Mouse (Mus musculus) cortical plate, adult 2 months (tissue): ENCODE measurements around the gene Cytip. TPM values are rescaled to one million over a fixed set of nuclear protein-coding genes. Genes with fewer than 3 reads are reported as not detected.

Experiments
- H3K27ac ChIP-seq: fragments of 200-500 bp; 2 replicates; pipeline ENCODE4 v1.5.1; 2012; ENCODE audit warnings: low read length, control low read depth, inconsistent platforms; ENCODE audit not compliant: insufficient read depth
- H3K4me1 ChIP-seq: fragments of 200-500 bp; 2 replicates; pipeline ENCODE4 v1.6.1; 2011; ENCODE audit warnings: low read length; ENCODE audit not compliant: control insufficient read depth, insufficient read depth
- H3K4me3 ChIP-seq: fragments of 200-500 bp; 2 replicates; pipeline ENCODE4 v1.5.1; 2011; ENCODE audit warnings: mild to moderate bottlenecking, low read length, control low read depth; ENCODE audit not compliant: insufficient read depth
- CTCF ChIP-seq: fragments of 200-500 bp; IDR thresholded peaks from 2 replicates; pipeline ENCODE4 v1.5.1; 2011; ENCODE audit warnings: mild to moderate bottlenecking, control low read depth, low read length; ENCODE audit not compliant: insufficient read depth; ENCODE audit errors: extremely low read depth
- POLR2A ChIP-seq: fragments of 200-500 bp; IDR thresholded peaks from 2 replicates; pipeline ENCODE4 v1.6.1; 2011; ENCODE audit warnings: mild to moderate bottlenecking, low read length, control low read depth; ENCODE audit not compliant: insufficient read depth; ENCODE audit errors: extremely low read depth
- polyA plus RNA-seq: library from polyadenylated mRNA; depleted of rRNA; stranded (reverse); fragments of >200 nt; gene quantifications from 2 replicates; pipeline ENCODE4 v1.2.3, GENCODE M21; 2012

Gene Cytip
- polyA plus RNA-seq, 1 experiment, result 0.08 TPM

DNA sequence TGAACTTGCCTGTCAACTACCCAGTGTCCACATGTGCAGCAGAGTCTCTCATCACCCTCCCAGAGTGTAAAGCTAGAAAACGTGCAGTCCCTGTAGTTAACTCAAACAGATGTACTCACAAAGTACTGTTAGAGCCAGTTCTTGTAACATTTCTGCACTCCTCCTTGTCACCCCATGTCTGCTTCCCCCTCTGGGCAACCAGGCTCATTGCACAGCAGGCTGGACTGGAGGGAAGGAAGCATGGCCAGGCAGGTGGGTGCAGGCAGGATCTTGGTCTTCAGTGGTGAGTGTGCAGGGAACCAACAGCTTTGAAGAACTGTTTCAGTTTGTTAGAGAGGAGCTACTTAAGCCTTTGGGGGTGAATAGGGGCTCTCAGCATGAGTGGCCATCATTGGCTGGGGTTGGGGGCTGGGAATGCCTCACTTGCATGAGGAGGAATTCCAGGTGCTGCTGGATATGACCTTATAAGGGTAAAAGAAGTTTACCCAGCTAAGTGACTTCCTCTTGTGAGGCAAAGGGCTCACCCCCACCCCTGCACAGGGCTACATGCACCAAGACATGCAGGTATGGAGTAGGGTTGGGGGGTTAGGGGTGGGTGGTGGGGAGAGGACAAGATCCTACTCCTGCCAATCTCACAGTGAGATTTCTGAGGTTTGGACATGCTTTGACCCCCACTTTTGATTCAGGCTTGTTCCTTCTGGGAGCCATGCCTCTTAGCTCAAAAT lies 31.7 kb downstream of the Cytip start:
- Histone ChIP-seq H3K4me3 (no peak overlapping the region), H3K4me1 (no peaks in the 10 kb centered on the region), H3K27ac (no peak overlapping the region)
- TF ChIP-seq POLR2A (no peak), CTCF (no peak)

DNA sequence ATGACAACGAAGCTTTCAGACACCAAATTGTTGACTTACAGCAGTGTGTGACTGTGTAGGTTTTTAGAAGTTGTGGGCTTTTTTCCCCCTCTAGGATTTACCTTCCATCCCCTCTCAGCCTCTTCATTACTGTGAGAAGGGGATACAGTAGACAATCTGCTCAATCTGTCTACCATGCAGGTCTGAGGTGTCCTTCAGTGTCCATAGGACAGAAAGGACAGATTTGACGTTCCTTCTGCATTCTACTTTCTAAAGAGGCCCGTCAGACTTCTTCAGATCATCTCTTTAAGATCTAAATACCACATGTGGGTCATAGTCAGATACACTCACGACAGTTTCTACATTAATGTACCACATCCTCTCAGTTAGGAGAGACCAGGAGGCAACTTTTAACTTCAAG lies 33.5 kb downstream of the Cytip start:
- Histone ChIP-seq H3K4me3 (no peak overlapping the region), H3K4me1 (no peaks in the 10 kb centered on the region), H3K27ac (no peak overlapping the region)
- TF ChIP-seq CTCF (no peak), POLR2A (no peak)

DNA sequence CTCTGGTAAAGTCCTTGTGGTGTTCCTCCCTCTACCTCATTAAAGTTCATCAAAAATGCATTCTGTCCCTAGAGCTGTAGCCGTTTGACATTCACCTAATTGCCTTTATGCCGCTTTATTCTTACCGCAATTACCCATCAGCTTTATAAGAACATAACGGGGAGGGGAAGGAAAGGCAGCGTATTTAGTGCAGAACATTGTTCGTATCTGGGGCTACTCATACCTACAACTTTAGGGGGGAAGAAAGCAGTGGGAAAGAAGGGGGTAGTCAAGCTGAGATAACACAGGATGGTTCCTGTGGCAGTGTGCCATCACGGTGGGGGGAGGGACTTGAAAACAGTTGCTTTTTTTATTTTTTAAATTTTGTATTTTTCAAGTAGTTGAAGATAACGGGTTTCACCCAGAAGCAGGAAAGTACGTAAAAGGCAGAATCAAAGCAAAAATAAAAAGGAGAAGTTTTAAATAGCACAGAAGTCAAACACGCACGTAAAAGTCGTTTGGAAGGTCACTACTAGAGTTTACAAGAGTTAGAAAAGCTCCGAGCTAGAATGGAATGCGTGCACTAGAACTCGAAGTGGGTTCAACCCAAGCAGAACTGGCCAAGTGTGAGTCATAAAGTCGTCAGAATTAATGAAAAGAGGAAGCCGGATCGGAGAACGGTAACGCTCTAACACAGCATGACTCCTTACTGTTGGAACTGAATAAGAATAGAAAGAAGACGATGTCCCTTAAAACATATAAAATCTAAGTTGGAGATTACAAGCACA lies 34.6 kb downstream of the Cytip start:
- Histone ChIP-seq H3K4me1 (no peaks in the 10 kb centered on the region), H3K4me3 (no peak overlapping the region), H3K27ac (no peak overlapping the region)
- TF ChIP-seq CTCF (no peak), POLR2A (no peak)

DNA sequence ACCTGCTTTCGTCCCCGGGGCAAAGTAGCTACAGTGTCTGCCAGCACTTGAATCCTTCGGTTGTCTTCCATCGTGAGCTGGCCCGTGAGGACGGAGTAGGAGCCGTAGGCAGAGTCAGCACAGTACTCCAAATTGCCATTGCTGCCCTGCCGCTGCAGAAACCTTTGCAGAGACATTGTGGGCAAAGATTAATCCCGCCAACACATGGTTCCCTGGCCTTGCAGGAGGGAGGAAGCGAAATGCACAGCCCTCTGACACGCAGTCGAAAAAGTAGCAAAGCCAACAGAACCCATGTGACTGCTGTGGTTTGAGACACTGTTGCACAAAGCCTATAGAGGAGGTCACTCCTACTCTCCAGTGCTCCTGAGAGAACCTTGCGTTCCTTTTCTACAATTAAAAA lies 35.5 kb downstream of the Cytip start:
- H3K27ac ChIP-seq, result no peak overlapping the region
- H3K4me3 ChIP-seq, result no peak overlapping the region
- TF ChIP-seq POLR2A (no peak), CTCF (no peak)
- no peaks in the 10 kb centered on the region for H3K4me1 ChIP-seq

DNA sequence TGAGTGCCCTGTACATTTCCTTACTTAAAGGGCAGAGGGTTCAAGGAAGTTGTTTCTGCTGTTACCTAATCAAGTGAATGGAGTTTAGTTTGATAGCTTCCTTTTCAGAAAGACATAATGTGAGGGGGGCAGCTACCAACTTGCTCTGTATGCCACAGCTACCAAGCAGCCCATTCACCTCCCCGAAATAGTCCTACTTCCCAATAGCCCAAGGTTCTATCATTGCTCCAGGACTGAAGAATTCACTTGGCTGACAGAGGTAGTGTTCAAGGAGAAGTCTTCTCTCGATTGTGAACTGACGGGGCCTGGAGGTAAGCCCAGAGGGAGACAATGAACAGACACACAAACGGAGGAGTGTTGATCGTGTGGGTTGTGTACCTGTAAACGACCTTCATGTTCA lies 36.2 kb downstream of the Cytip start:
- Histone ChIP-seq H3K27ac (no peak overlapping the region), H3K4me1 (no peaks in the 10 kb centered on the region), H3K4me3 (no peak overlapping the region)
- TF ChIP-seq CTCF (no peak), POLR2A (no peak)

DNA sequence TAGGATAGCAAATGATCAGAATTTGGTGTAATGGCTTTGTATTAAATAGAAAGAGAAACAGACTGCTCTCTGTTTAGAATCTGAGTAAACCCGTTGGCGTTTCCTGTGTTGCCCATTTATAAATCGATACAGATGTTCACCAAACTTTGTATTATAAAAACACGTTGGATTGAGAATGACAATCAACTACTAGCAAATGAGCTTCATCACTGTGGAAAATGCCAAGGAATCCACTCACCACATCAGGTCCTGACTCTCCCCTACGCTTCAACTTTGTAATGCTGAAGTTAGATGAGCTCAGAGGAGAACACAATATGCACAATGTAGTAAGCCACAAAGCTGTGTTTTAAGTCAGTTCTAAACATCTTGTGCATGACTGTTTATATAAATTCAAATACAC lies 36.8 kb downstream of the Cytip start:
- no peak overlapping the region for H3K4me3 ChIP-seq
- H3K27ac ChIP-seq, result no peak overlapping the region
- H3K4me1 ChIP-seq, result no peaks in the 10 kb centered on the region
- no peak for TF ChIP-seq CTCF
- TF ChIP-seq POLR2A, result no peak

DNA sequence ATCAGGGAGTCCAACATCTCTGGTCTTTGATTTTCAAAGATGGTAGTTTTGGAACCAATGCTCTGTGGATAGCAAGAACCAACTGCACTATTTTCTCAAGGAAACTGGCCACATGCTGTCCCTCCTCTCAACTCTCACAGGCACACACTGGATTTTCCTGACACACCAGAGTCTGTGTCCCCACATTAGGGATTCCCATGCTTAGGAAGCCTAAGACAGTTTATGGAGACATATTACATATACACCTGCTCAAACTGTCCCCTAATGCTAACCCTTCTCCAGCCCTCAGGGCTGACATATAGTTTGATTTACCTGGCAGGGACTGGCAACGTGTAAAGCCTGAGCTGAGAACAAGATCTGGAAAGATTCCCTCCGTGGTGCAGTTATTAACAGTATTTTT lies 37.2 kb downstream of the Cytip start:
- Histone ChIP-seq H3K4me1 (no peaks in the 10 kb centered on the region), H3K4me3 (no peak overlapping the region), H3K27ac (no peak overlapping the region)
- TF ChIP-seq POLR2A (no peak), CTCF (no peak)

DNA sequence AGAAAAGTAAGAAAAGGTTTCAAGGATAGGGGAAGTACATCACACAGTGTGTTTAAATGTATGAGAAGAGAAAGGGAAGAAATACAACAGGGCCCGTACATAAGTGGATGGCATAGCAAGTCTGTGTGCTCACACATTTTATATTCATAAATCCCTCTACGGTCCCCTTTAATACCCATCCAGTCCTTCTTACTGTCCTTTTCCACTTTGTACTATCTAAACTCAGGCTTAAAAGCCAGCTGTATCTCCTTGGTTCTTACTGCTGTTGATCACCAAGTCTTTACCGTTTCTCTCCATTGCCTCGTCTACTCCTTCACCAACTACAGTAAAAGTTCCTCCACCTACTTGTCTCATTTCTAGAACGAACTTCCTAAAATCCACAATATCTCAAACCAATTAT lies 37.9 kb downstream of the Cytip start:
- Histone ChIP-seq H3K4me1 (no peaks in the 10 kb centered on the region), H3K27ac (no peak overlapping the region), H3K4me3 (no peak overlapping the region)
- TF ChIP-seq POLR2A, result no peak
- TF ChIP-seq CTCF, result no peak

DNA sequence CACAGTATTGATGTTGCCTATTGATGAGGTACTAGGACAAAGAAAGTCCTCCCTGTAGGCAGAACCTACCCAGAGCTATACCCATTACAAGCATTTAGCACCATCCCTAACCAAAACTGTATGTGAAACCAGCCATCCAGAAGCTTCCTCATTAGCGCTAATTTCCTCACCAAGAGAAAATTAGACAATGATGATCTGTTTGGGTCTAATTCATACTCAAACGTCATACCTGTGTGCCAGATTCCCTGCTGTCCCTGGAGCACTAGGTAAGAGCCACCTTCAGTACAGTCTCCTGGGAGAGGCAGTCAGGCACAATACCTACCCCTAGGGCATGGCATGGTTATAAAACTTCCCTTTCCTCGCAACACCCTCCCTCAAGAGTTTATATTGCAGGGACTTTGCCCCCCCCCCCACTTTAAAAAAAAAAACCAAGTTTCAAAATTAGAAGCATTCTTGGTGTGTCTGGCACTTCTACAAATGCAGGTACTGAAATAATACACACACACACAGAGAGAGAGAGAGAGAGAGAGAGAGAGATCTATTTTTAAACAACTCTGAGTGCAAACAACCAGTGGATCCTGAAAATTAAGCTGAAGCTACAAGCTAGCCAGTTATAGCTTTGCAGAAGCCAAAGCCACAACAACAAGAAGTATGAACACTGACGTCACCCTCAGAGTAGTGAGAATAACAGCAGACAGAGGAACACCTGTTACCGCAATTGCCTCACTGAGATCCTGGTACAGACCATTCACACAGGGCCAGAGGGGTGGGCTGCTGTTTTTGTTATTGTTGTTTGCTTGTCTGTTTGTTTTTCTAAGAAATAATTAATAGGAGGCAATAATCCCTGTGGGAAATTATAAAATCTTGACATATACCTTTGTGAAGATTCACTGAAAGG lies 38.6 kb downstream of the Cytip start:
- H3K4me3 ChIP-seq, result no peak overlapping the region
- H3K4me1 ChIP-seq, result no peaks in the 10 kb centered on the region
- TF ChIP-seq CTCF (no peak), POLR2A (no peak)
- no peak overlapping the region for H3K27ac ChIP-seq

DNA sequence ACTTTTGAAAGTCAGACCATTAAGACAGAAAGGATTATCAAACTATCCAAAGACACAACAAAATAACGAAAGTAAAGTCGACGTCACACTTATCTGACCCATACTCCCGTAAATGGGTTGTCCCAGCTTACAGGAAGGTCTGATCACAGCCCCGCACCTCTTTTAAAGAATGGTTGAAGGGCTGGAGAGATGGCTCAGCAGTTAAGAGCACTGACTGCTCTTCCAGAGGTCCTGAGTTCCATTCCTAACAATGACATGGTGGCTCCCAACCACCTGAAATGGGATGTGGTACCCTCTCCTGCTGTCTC lies 39.3 kb downstream of the Cytip start:
- Histone ChIP-seq H3K4me3 (no peak overlapping the region), H3K4me1 (no peaks in the 10 kb centered on the region), H3K27ac (no peak overlapping the region)
- no peak for TF ChIP-seq CTCF
- TF ChIP-seq POLR2A, result no peak
